ENCODE assay signal across 21 mouse cellular contexts in genomic region chr10:24741229-24742198, GRCm38 (mm10). TPM values are rescaled to one million over a fixed set of nuclear protein-coding genes. Genes with fewer than 3 reads are reported as not detected.
DNase-seq lines count a peak whose midpoint lies in the region; ATAC-seq and TF ChIP-seq lines count a peak whose summit lies in the region.
"Had no signal": no experiment of that assay in that cellular context is flagged by ENCODE, and none has a peak within 500 bp of the region (broad histone marks: within the 10 kb centered on the region; RNA-seq: fewer than 3 reads in every experiment).

No protein-coding gene starts in this region.

- no peaks in the 10 kb centered on the region for H3K4me1 ChIP-seq in hindbrain, postnatal 0 days (ENCODE audit: insufficient read depth, low read length)
- H3K4me1 ChIP-seq in hindbrain, embryonic 10.5 days (replicated peaks) = no peaks in the 10 kb centered on the region
- H3K4me1 ChIP-seq in midbrain, embryonic 15.5 days = no peaks in the 10 kb centered on the region
- H3K4me1 ChIP-seq in midbrain, embryonic 13.5 days (replicated peaks) = no peaks in the 10 kb centered on the region
- H3K4me1 ChIP-seq in intestine, embryonic 14.5 days (replicated peaks; ENCODE audit: control insufficient read depth, insufficient read depth, low read length) = no peaks in the 10 kb centered on the region
- H3K4me1 ChIP-seq in midbrain, postnatal 0 days (ENCODE audit: insufficient read depth, low read length) = no peaks in the 10 kb centered on the region
- H3K4me1 ChIP-seq: forebrain, embryonic 10.5 days had no signal

- no peak overlapping the region for H3K9ac ChIP-seq in hindbrain, postnatal 0 days (replicated peaks; ENCODE audit: low read length)
- no peak overlapping the region for H3K9ac ChIP-seq in midbrain, embryonic 15.5 days
- H3K9ac ChIP-seq in midbrain, embryonic 13.5 days (replicated peaks) = no peak overlapping the region
- H3K9ac ChIP-seq in intestine, embryonic 14.5 days (ENCODE audit: low read length) = no peak overlapping the region
- no peak overlapping the region for H3K9ac ChIP-seq in midbrain, postnatal 0 days (replicated peaks; ENCODE audit: low read length, poor library complexity, severe bottlenecking)
- H3K9ac ChIP-seq: embryonic facial prominence, embryonic 13.5 days; heart, embryonic 13.5 days; liver, embryonic 14.5 days had no signal

- H3K27me3 ChIP-seq in hindbrain, postnatal 0 days (ENCODE audit: insufficient read depth, low read length) = 0 out of 2 replicates have a peak, but pooled peaks cover 2% of the 10 kb centered on the region
- no peaks in the 10 kb centered on the region for H3K27me3 ChIP-seq in hindbrain, embryonic 10.5 days (ENCODE audit: insufficient read depth, poor library complexity, severe bottlenecking)
- H3K27me3 ChIP-seq in midbrain, embryonic 15.5 days (replicated peaks) = no peaks in the 10 kb centered on the region
- no peaks in the 10 kb centered on the region for H3K27me3 ChIP-seq in midbrain, embryonic 13.5 days
- H3K27me3 ChIP-seq in intestine, embryonic 14.5 days (replicated peaks; ENCODE audit: control insufficient read depth, insufficient read depth, low read length) = no peaks in the 10 kb centered on the region
- H3K27me3 ChIP-seq in midbrain, postnatal 0 days (ENCODE audit: insufficient read depth, low read length) = no peaks in the 10 kb centered on the region
- H3K27me3 ChIP-seq: embryonic facial prominence, embryonic 13.5 days; heart, embryonic 13.5 days had no signal

- no peak overlapping the region for H3K4me2 ChIP-seq in hindbrain, postnatal 0 days (ENCODE audit: low read depth, low read length)
- no peak overlapping the region for H3K4me2 ChIP-seq in midbrain, embryonic 15.5 days
- H3K4me2 ChIP-seq in midbrain, embryonic 13.5 days (replicated peaks) = no peak overlapping the region
- H3K4me2 ChIP-seq in intestine, embryonic 14.5 days (ENCODE audit: low read length) = no peak overlapping the region
- no peak overlapping the region for H3K4me2 ChIP-seq in midbrain, postnatal 0 days (ENCODE audit: low read depth, low read length, poor library complexity, severe bottlenecking)
- H3K4me2 ChIP-seq: embryonic facial prominence, embryonic 13.5 days; heart, embryonic 13.5 days had no signal

- no peak overlapping the region for H3K4me3 ChIP-seq in hindbrain, postnatal 0 days (ENCODE audit: low read length)
- no peak overlapping the region for H3K4me3 ChIP-seq in hindbrain, embryonic 10.5 days
- H3K4me3 ChIP-seq in midbrain, embryonic 15.5 days = no peak overlapping the region
- H3K4me3 ChIP-seq in midbrain, embryonic 13.5 days (replicated peaks) = no peak overlapping the region
- H3K4me3 ChIP-seq in intestine, embryonic 14.5 days (ENCODE audit: low read depth, low read length) = no peak overlapping the region
- H3K4me3 ChIP-seq in midbrain, postnatal 0 days (ENCODE audit: low read depth, low read length) = no peak overlapping the region
- H3K4me3 ChIP-seq: embryonic facial prominence, embryonic 13.5 days; forebrain, embryonic 10.5 days; heart, embryonic 13.5 days had no signal

- no peaks in the 10 kb centered on the region for H3K36me3 ChIP-seq in hindbrain, postnatal 0 days (ENCODE audit: insufficient read depth, low read length)
- H3K36me3 ChIP-seq in hindbrain, embryonic 10.5 days = no peaks in the 10 kb centered on the region
- H3K36me3 ChIP-seq in midbrain, embryonic 15.5 days (replicated peaks) = no peaks in the 10 kb centered on the region
- H3K36me3 ChIP-seq in midbrain, embryonic 13.5 days = no peaks in the 10 kb centered on the region
- H3K36me3 ChIP-seq in intestine, embryonic 14.5 days (ENCODE audit: control insufficient read depth, insufficient read depth, low read length) = no peaks in the 10 kb centered on the region
- H3K36me3 ChIP-seq in midbrain, postnatal 0 days (ENCODE audit: insufficient read depth, low read length) = no peaks in the 10 kb centered on the region
- H3K36me3 ChIP-seq: embryonic facial prominence, embryonic 13.5 days; forebrain, embryonic 10.5 days; heart, embryonic 13.5 days had no signal

- TF ChIP-seq CTCF in hindbrain, postnatal 0 days (IDR thresholded peaks at IDR 0.05; ENCODE audit: low read depth) = no peak
- TF ChIP-seq CTCF in midbrain, postnatal 0 days (IDR thresholded peaks at IDR 0.05) = no peak

- no peak for DNase-seq in hindbrain, postnatal 0 days (ENCODE audit: low spot score)
- DNase-seq in hindbrain, embryonic 10.5 days (ENCODE audit: low spot score) = no peak
- no peak for DNase-seq in intestine, embryonic 14.5 days (ENCODE audit: low spot score)
- no peak for DNase-seq in midbrain, postnatal 0 days (ENCODE audit: low spot score)
- no peak for DNase-seq in adrenal gland, postnatal 36 days
- DNase-seq: adrenal gland, postnatal 14 days; cerebellum, adult 11-12 months; cerebellum, adult 9-11 months; gastrocnemius, postnatal 10 days; heart, postnatal 10 days; kidney, adult 2 months; liver; right cerebral cortex, postnatal 4 days; thymus, postnatal 4 days had no signal

- no peak overlapping the region for H3K27ac ChIP-seq in hindbrain, postnatal 0 days
- no peak overlapping the region for H3K27ac ChIP-seq in hindbrain, embryonic 10.5 days
- no peak overlapping the region for H3K27ac ChIP-seq in midbrain, embryonic 15.5 days
- no peak overlapping the region for H3K27ac ChIP-seq in midbrain, embryonic 13.5 days
- H3K27ac ChIP-seq in intestine, embryonic 14.5 days (ENCODE audit: low read depth) = no peak overlapping the region
- no peak overlapping the region for H3K27ac ChIP-seq in midbrain, postnatal 0 days (ENCODE audit: low read depth, low read length)
- H3K27ac ChIP-seq: forebrain, embryonic 10.5 days; heart, embryonic 13.5 days; liver, embryonic 14.5 days had no signal

- WGBS in hindbrain, postnatal 0 days = 65% methylated on average over 7 of the region's 7 CpGs
- 77% methylated on average over 7 of the region's 7 CpGs for WGBS in hindbrain, embryonic 10.5 days
- WGBS in midbrain, embryonic 15.5 days = 69% methylated on average over 7 of the region's 7 CpGs
- 75% methylated on average over 7 of the region's 7 CpGs for WGBS in midbrain, embryonic 13.5 days
- 35% methylated on average over 7 of the region's 7 CpGs for WGBS in intestine, embryonic 14.5 days
- 68% methylated on average over 7 of the region's 7 CpGs for WGBS in midbrain, postnatal 0 days

- H3K9me3 ChIP-seq in hindbrain, postnatal 0 days (ENCODE audit: low read length) = no peaks in the 10 kb centered on the region
- no peaks in the 10 kb centered on the region for H3K9me3 ChIP-seq in hindbrain, embryonic 10.5 days
- H3K9me3 ChIP-seq in midbrain, embryonic 15.5 days = no peaks in the 10 kb centered on the region
- no peaks in the 10 kb centered on the region for H3K9me3 ChIP-seq in midbrain, embryonic 13.5 days
- H3K9me3 ChIP-seq in intestine, embryonic 14.5 days (ENCODE audit: control insufficient read depth, low read length) = no peaks in the 10 kb centered on the region
- H3K9me3 ChIP-seq in midbrain, postnatal 0 days (ENCODE audit: low read length) = no peaks in the 10 kb centered on the region
- H3K9me3 ChIP-seq: embryonic facial prominence, embryonic 13.5 days; forebrain, embryonic 10.5 days; heart, embryonic 13.5 days had no signal

- ATAC-seq in hindbrain, postnatal 0 days = peak; percentile 68; the same call in 1 of the 2 replicates
- 0 out of 2 replicates have a peak, but pooled peaks have one; percentile 66 for ATAC-seq in midbrain, embryonic 15.5 days (replicated peaks)
- ATAC-seq in midbrain, embryonic 13.5 days = no peak
- ATAC-seq in intestine, embryonic 14.5 days (replicated peaks; ENCODE audit: low FRiP score, low TSS enrichment, low read depth) = peak; percentile 90
- ATAC-seq in midbrain, postnatal 0 days (ENCODE audit: low FRiP score) = 0 out of 2 replicates have a peak, but pooled peaks have one; percentile 41
- ATAC-seq: forebrain, embryonic 16.5 days had no signal

RNA-seq across cellular contexts. Expression of gene Enpp1, which starts 29.6 kb away (rescaled TPM):
- 2.7 and 4.0 TPM in 2 replicates for total RNA-seq in hindbrain, postnatal 0 days (2014; rRNA removed)
- polyA plus RNA-seq in hindbrain, postnatal 0 days (2015; fragmentation: Nextera tagmentation; extraction: Ambion mirVana) = 3.1 and 4.1 TPM in 2 replicates
- 0.44 and 0.52 TPM in 2 replicates for polyA plus RNA-seq in hindbrain, embryonic 10.5 days (2016; fragmentation: Nextera tagmentation; extraction: Ambion mirVana)
- 2.6 and 3.4 TPM in 2 replicates for polyA plus RNA-seq in midbrain, embryonic 15.5 days (2015; fragmentation: Nextera tagmentation; extraction: Ambion mirVana)
- polyA plus RNA-seq in midbrain, embryonic 13.5 days (2015; fragmentation: Nextera tagmentation; extraction: Ambion mirVana) = 1.7 and 2.1 TPM in 2 replicates
- 9.6 and 10.5 TPM in 2 replicates for polyA plus RNA-seq in intestine, embryonic 14.5 days (2014; fragmentation: Nextera tagmentation; extraction: Ambion mirVana)
- total RNA-seq in midbrain, postnatal 0 days (2014; rRNA removed) = 3.5 and 6.3 TPM in 2 replicates
- 3.0 and 3.5 TPM in 2 replicates for polyA plus RNA-seq in midbrain, postnatal 0 days (2015; fragmentation: Nextera tagmentation; extraction: Ambion mirVana)
- total RNA-seq in adrenal gland, postnatal 36 days (2021) = 1 to 10 TPM; 2.7 to 3.8 TPM
